Mouse (Mus musculus): ENCODE results near the gene Guk1.

DNA sequence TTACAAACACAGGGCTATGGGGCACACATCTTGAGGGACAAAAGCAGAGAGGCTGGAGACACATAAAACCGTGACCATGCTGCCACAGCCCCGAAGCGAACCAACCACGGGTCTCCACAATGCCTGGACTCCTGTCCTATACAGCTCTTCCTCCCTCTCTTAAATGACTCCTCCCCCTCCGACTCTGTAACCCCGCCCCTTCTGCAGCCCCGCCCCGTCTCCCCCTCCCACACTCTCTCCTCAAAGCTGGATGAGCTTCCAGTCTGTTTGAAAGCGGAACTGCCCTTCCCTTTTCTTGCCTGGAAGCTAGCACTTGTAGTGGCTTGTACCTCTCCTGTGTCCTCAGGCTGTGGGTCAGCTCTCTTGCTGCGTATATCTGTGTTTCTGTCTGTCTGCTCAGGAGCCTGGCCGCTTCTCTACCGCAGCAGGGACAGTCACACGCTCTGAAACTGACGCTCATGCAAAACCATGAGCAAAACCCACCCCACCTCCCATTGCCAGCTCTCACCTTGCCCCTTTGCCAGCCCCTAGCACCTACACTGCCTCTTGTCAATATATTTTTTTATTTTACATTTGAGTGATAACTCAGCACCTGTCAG lies 50.1 kb downstream of the Guk1 start:
- TF ChIP-seq CTCF (IDR thresholded peaks at IDR 0.05; ENCODE audit: extremely low read depth, insufficient read length, insufficient replicate concordance, low read depth, low read length): no peak
- no peak for TF ChIP-seq POLR2A (IDR thresholded peaks at IDR 0.05; ENCODE audit: low read depth, low read length)
